Mouse (Mus musculus) kidney, postnatal 14 days (tissue): ENCODE data around the gene Fkbp10.

Source experiments
- DNase-seq: peaks from one replicate; pipeline ENCODE4 v3.0.0; 2022; ENCODE audit warnings: mixed read lengths

Fkbp10 gene

DNA sequence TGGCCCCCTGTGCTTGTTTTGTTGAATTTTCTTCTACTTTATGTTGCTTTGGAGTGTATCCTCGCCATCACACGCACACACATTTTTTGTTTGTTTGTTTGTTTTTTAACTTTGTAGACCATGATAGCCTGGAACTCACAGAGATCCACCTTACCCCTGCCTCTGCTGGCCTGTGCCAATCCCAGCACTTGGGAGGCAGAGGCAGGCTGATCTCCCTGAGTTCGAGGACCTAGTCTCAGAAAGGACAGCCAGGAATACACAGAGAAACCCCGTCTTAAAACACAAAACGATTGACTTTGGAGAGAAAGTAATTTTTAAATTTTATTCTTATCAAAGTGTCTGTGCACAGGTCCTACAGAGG is 57.4 kb downstream of the Fkbp10 start:
- DNase-seq: no peak
